Comparison of ENCODE assay signal across 24 mouse cellular contexts in genomic region chr4:100503337-100503736, GRCm38 (mm10). TPM values are rescaled to one million over a fixed set of nuclear protein-coding genes. Genes with fewer than 3 reads are reported as not detected.
"Had no signal": no experiment of that assay in that cellular context is flagged by ENCODE, and none has a peak within 500 bp of the region (broad histone marks: within the 10 kb centered on the region; RNA-seq: fewer than 3 reads in every experiment).

No protein-coding gene starts in this region.

- H3K4me1 ChIP-seq: limb, embryonic 10.5 days; limb, embryonic 13.5 days; liver, embryonic 12.5 days; liver, embryonic 15.5 days; lung, embryonic 15.5 days; midbrain, embryonic 12.5 days; midbrain, embryonic 15.5 days; neural tube, embryonic 12.5 days; neural tube, embryonic 15.5 days had no signal

- H3K9me3 ChIP-seq: limb, embryonic 10.5 days; limb, embryonic 13.5 days; liver, embryonic 12.5 days; liver, embryonic 15.5 days; lung, embryonic 15.5 days; midbrain, embryonic 12.5 days; midbrain, embryonic 15.5 days; neural tube, embryonic 15.5 days had no signal

- ATAC-seq: intestine, postnatal 0 days; liver, embryonic 12.5 days; midbrain, embryonic 15.5 days had no signal

- H3K27ac ChIP-seq: limb, embryonic 10.5 days; limb, embryonic 13.5 days; liver, embryonic 12.5 days; liver, embryonic 15.5 days; lung, embryonic 15.5 days; midbrain, embryonic 12.5 days; midbrain, embryonic 15.5 days; neural tube, embryonic 12.5 days; neural tube, embryonic 15.5 days; stomach, postnatal 0 days had no signal

- H3K4me3 ChIP-seq: limb, embryonic 10.5 days; limb, embryonic 13.5 days; liver, embryonic 12.5 days; liver, embryonic 15.5 days; lung, embryonic 15.5 days; midbrain, embryonic 12.5 days; midbrain, embryonic 15.5 days; neural tube, embryonic 12.5 days; neural tube, embryonic 15.5 days had no signal

- H3K36me3 ChIP-seq: limb, embryonic 10.5 days; limb, embryonic 13.5 days; liver, embryonic 12.5 days; liver, embryonic 15.5 days; lung, embryonic 15.5 days; midbrain, embryonic 12.5 days; midbrain, embryonic 15.5 days; neural tube, embryonic 12.5 days; neural tube, embryonic 15.5 days had no signal

- H3K9ac ChIP-seq: limb, embryonic 13.5 days; liver, embryonic 12.5 days; liver, embryonic 15.5 days; lung, embryonic 15.5 days; midbrain, embryonic 12.5 days; midbrain, embryonic 15.5 days; neural tube, embryonic 12.5 days; neural tube, embryonic 15.5 days had no signal

- DNase-seq: kidney, adult 2 months; kidney, postnatal 10 days; kidney, postnatal 36 days; liver; lung, adult 18-20 months; lung, postnatal 10 days; lung, postnatal 36 days; right cerebral cortex, adult 18-20 months; right cerebral cortex, postnatal 14 days; right cerebral cortex, postnatal 4 days had no signal

- H3K27me3 ChIP-seq: limb, embryonic 13.5 days; liver, embryonic 12.5 days; liver, embryonic 15.5 days; lung, embryonic 15.5 days; midbrain, embryonic 12.5 days; midbrain, embryonic 15.5 days; neural tube, embryonic 12.5 days; neural tube, embryonic 15.5 days had no signal

- H3K4me2 ChIP-seq: limb, embryonic 13.5 days; liver, embryonic 12.5 days; liver, embryonic 15.5 days; lung, embryonic 15.5 days; midbrain, embryonic 12.5 days; midbrain, embryonic 15.5 days; neural tube, embryonic 12.5 days; neural tube, embryonic 15.5 days had no signal

RNA-seq across cellular contexts. Expression of gene Ube2u, which starts 24.7 kb away (rescaled TPM):
- total RNA-seq: layer of hippocampus, adult 8-10 months; layer of hippocampus, postnatal 14 days; left cerebral cortex, postnatal 25 days had no signal
